Mouse (Mus musculus): ENCODE data around the gene Dtnb. TPM values are rescaled to one million over a fixed set of nuclear protein-coding genes. Genes with fewer than 3 reads are reported as not detected.

Gene Dtnb
- polyA plus RNA-seq, 1 experiment from 2014 or later: 17.3 TPM

DNA sequence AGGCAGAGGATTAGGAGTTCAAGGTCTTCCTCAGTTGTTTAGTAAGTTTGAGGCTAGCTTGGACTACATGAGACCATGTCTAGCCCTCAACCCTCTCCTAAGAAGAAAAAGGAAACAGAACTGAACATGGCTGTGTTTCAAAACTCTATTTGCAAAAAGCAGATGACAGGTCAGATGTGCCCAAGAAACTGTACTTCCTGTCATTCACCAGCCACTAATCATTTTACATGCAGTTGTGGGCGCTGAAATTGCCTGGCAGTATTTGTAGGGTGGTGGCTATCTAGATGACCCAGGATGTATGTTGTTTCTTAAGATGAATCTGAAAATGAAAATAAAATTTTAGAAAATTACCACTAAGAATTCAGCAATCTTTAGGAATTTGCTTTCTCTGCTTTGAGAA lies 14.8 kb downstream of the Dtnb start:
- no peak overlapping the region for H3K4me3 ChIP-seq (ENCODE audit: low read length)
- WGBS: 66% methylated on average over 1 of the region's 1 CpGs
- no peaks in the 10 kb centered on the region for H3K27me3 ChIP-seq (replicated peaks; ENCODE audit: control insufficient read depth, insufficient read depth, low read length)
- no peak for ATAC-seq
- no peaks in the 10 kb centered on the region for H3K36me3 ChIP-seq (ENCODE audit: control insufficient read depth, insufficient read depth, low read length)
- H3K9ac ChIP-seq (ENCODE audit: low read depth, low read length): no peak overlapping the region
- no peak overlapping the region for H3K4me2 ChIP-seq (ENCODE audit: low read depth, low read length)
- no peaks in the 10 kb centered on the region for H3K9me3 ChIP-seq (ENCODE audit: control insufficient read depth, low read length)
- no peak overlapping the region for H3K27ac ChIP-seq (ENCODE audit: low read length)
- H3K4me1 ChIP-seq (ENCODE audit: control insufficient read depth, insufficient read depth, low read length): no peaks in the 10 kb centered on the region; the same call in 1 of the 2 replicates

- Histone ChIP-seq H3K9ac (ENCODE audit: low read depth, low read length) (no peak overlapping the region), H3K4me1 (ENCODE audit: control insufficient read depth, insufficient read depth, low read length) (no peaks in the 10 kb centered on the region), H3K36me3 (ENCODE audit: control insufficient read depth, insufficient read depth, low read length) (no peaks in the 10 kb centered on the region), H3K9me3 (ENCODE audit: control insufficient read depth, low read length) (no peaks in the 10 kb centered on the region), H3K27me3 (replicated peaks; ENCODE audit: control insufficient read depth, insufficient read depth, low read length) (no peaks in the 10 kb centered on the region), H3K4me3 (ENCODE audit: low read length) (no peak overlapping the region), H3K4me2 (ENCODE audit: low read depth, low read length) (no peak overlapping the region), H3K27ac (ENCODE audit: low read length) (no peak overlapping the region)
- no peak for ATAC-seq
- WGBS: 97% methylated on average over 9 of the region's 9 CpGs
These were observed 17.9 kb downstream of the Dtnb start for GRCm38 (mm10) chr12:3590039-3590438.

DNA sequence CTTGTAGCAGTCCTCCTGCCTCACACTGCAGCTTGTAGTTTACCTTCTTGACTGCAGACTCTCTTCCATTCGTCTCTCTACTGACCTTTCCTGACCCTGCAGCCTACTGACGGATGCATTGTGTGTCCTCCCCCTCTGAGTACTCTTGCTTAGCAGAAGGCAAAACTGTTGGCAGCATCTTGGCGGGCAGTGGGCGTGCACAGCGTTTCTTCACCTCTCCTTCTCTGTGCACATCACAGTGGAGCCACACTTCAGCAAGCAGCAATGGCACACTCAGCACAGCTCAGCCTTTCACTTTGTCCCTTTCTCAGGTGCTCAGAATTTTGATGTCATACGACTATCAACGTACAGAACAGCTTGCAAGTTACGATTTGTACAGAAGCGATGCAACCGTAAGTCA lies 19.4 kb downstream of the Dtnb start:
- Histone ChIP-seq H3K36me3 (ENCODE audit: control insufficient read depth, insufficient read depth, low read length) (no peaks in the 10 kb centered on the region), H3K9ac (ENCODE audit: low read depth, low read length) (no peak overlapping the region), H3K4me1 (ENCODE audit: control insufficient read depth, insufficient read depth, low read length) (no peaks in the 10 kb centered on the region), H3K27me3 (replicated peaks; ENCODE audit: control insufficient read depth, insufficient read depth, low read length) (no peaks in the 10 kb centered on the region), H3K4me2 (ENCODE audit: low read depth, low read length) (no peak overlapping the region), H3K27ac (ENCODE audit: low read length) (no peak overlapping the region), H3K9me3 (ENCODE audit: control insufficient read depth, low read length) (no peaks in the 10 kb centered on the region), H3K4me3 (ENCODE audit: low read length) (no peak overlapping the region)
- WGBS: 82% methylated on average over 10 of the region's 10 CpGs
- ATAC-seq: no peak

- no peak overlapping the region for H3K4me2 ChIP-seq (ENCODE audit: low read depth, low read length)
- no peaks in the 10 kb centered on the region for H3K4me1 ChIP-seq (ENCODE audit: control insufficient read depth, insufficient read depth, low read length)
- no peak overlapping the region for H3K9ac ChIP-seq (ENCODE audit: low read depth, low read length)
- H3K36me3 ChIP-seq (ENCODE audit: control insufficient read depth, insufficient read depth, low read length): no peaks in the 10 kb centered on the region
- WGBS: 88% methylated on average over 4 of the region's 4 CpGs
- no peak for ATAC-seq
- H3K27ac ChIP-seq (ENCODE audit: low read length): no peak overlapping the region
- no peak overlapping the region for H3K4me3 ChIP-seq (ENCODE audit: low read length)
- H3K9me3 ChIP-seq (ENCODE audit: control insufficient read depth, low read length): no peaks in the 10 kb centered on the region
- no peaks in the 10 kb centered on the region for H3K27me3 ChIP-seq (replicated peaks; ENCODE audit: control insufficient read depth, insufficient read depth, low read length)
These were observed 30.6 kb downstream of the Dtnb start for GRCm38 (mm10) chr12:3602786-3603185.

- Histone ChIP-seq H3K4me2 (ENCODE audit: low read depth, low read length) (no peak overlapping the region), H3K4me3 (ENCODE audit: low read length) (no peak overlapping the region), H3K36me3 (ENCODE audit: control insufficient read depth, insufficient read depth, low read length) (no peaks in the 10 kb centered on the region), H3K27me3 (replicated peaks; ENCODE audit: control insufficient read depth, insufficient read depth, low read length) (no peaks in the 10 kb centered on the region), H3K9ac (ENCODE audit: low read depth, low read length) (no peak overlapping the region), H3K4me1 (ENCODE audit: control insufficient read depth, insufficient read depth, low read length) (no peaks in the 10 kb centered on the region), H3K9me3 (ENCODE audit: control insufficient read depth, low read length) (no peaks in the 10 kb centered on the region), H3K27ac (ENCODE audit: low read length) (no peak overlapping the region)
- no peak for ATAC-seq
- WGBS: 86% methylated on average over 7 of the region's 7 CpGs
These were observed 34.0 kb downstream of the Dtnb start for GRCm38 (mm10) chr12:3606202-3606601.

GRCm38 (mm10) chr12:3609747-3610146 lies 37.6 kb downstream of the Dtnb start:
- H3K4me3 ChIP-seq (ENCODE audit: low read length): no peak overlapping the region
- H3K27me3 ChIP-seq (replicated peaks; ENCODE audit: control insufficient read depth, insufficient read depth, low read length): no peaks in the 10 kb centered on the region
- ATAC-seq: no peak
- H3K9me3 ChIP-seq (ENCODE audit: control insufficient read depth, low read length): no peaks in the 10 kb centered on the region
- no peaks in the 10 kb centered on the region for H3K36me3 ChIP-seq (ENCODE audit: control insufficient read depth, insufficient read depth, low read length)
- H3K4me1 ChIP-seq (ENCODE audit: control insufficient read depth, insufficient read depth, low read length): no peaks in the 10 kb centered on the region
- no peak overlapping the region for H3K4me2 ChIP-seq (ENCODE audit: low read depth, low read length)
- no peak overlapping the region for H3K9ac ChIP-seq (ENCODE audit: low read depth, low read length)
- no peak overlapping the region for H3K27ac ChIP-seq (ENCODE audit: low read length)

GRCm38 (mm10) chr12:3611871-3612270 lies 39.7 kb downstream of the Dtnb start:
- H3K27ac ChIP-seq (ENCODE audit: low read length): no peak overlapping the region
- 73% methylated on average over 7 of the region's 7 CpGs for WGBS

DNA sequence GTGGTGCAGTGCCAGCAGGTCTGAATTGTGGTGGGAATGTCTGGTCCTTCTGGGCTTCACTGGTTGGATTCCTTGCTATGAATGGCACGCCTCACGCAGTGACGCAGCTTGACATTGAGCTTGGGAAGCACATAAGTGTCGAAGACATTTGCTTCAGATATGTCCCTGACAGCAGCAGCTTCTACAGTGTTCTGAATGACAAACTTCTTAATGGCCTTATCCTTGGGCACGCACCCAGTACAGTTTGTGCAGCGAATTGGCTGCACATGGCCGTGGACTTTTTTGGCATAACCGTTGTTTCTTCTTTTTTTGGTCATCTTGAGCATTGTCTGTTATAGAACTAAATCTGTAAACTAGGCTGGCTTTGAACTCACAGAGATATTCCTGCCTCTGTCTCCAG lies 42.9 kb downstream of the Dtnb start:
- Histone ChIP-seq H3K9me3 (ENCODE audit: control insufficient read depth, low read length) (no peaks in the 10 kb centered on the region), H3K27ac (ENCODE audit: low read length) (no peak overlapping the region), H3K36me3 (ENCODE audit: control insufficient read depth, insufficient read depth, low read length) (no peaks in the 10 kb centered on the region), H3K4me3 (ENCODE audit: low read length) (no peak overlapping the region), H3K4me2 (ENCODE audit: low read depth, low read length) (no peak overlapping the region), H3K4me1 (ENCODE audit: control insufficient read depth, insufficient read depth, low read length) (no peaks in the 10 kb centered on the region), H3K27me3 (replicated peaks; ENCODE audit: control insufficient read depth, insufficient read depth, low read length) (no peaks in the 10 kb centered on the region), H3K9ac (ENCODE audit: low read depth, low read length) (no peak overlapping the region)
- 96% methylated on average over 8 of the region's 8 CpGs for WGBS
- no peak for ATAC-seq

More at GRCm38 (mm10) chr12:3611871-3612270, 39.7 kb downstream of the Dtnb start:
- H3K4me1 ChIP-seq (ENCODE audit: control insufficient read depth, insufficient read depth, low read length): no peaks in the 10 kb centered on the region
- no peak overlapping the region for H3K4me2 ChIP-seq (ENCODE audit: low read depth, low read length)
- H3K4me3 ChIP-seq (ENCODE audit: low read length): no peak overlapping the region
- H3K36me3 ChIP-seq (ENCODE audit: control insufficient read depth, insufficient read depth, low read length): no peaks in the 10 kb centered on the region
- no peak for ATAC-seq
- H3K27me3 ChIP-seq (replicated peaks; ENCODE audit: control insufficient read depth, insufficient read depth, low read length): no peaks in the 10 kb centered on the region
- H3K9ac ChIP-seq (ENCODE audit: low read depth, low read length): no peak overlapping the region
- H3K9me3 ChIP-seq (ENCODE audit: control insufficient read depth, low read length): no peaks in the 10 kb centered on the region

GRCm38 (mm10) chr12:3618144-3619020 lies 46.2 kb downstream of the Dtnb start:
- Histone ChIP-seq H3K4me3 (ENCODE audit: low read length) (no peak overlapping the region), H3K27me3 (replicated peaks; ENCODE audit: control insufficient read depth, insufficient read depth, low read length) (no peaks in the 10 kb centered on the region), H3K4me1 (ENCODE audit: control insufficient read depth, insufficient read depth, low read length) (no peaks in the 10 kb centered on the region), H3K9ac (ENCODE audit: low read depth, low read length) (no peak overlapping the region), H3K36me3 (ENCODE audit: control insufficient read depth, insufficient read depth, low read length) (no peaks in the 10 kb centered on the region), H3K9me3 (ENCODE audit: control insufficient read depth, low read length) (no peaks in the 10 kb centered on the region), H3K4me2 (ENCODE audit: low read depth, low read length) (no peak overlapping the region), H3K27ac (ENCODE audit: low read length) (no peak overlapping the region)
- 85% methylated on average over 7 of the region's 7 CpGs for WGBS
- 0 out of 2 replicates have a peak, but pooled peaks have one; percentile 58 for ATAC-seq

DNA sequence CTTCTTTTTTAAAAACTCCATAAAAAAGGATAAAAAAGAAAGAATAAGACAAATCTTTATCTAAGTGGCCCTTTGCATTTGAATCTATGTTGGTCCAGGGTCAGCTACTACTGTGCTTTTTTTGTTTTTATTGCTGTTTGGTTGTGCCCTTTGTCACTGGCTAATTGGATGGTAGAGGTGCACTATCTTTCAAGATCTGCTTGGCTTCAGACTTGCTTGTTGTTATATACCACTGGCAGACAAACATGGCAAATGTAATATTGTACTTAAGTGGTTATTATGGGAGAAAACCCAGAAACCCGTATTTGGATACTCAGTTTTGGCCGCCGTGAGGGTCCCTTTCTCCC lies 46.8 kb downstream of the Dtnb start:
- 95% methylated on average over 3 of the region's 3 CpGs for WGBS
- no peak overlapping the region for H3K4me2 ChIP-seq (ENCODE audit: low read depth, low read length)
- H3K36me3 ChIP-seq (ENCODE audit: control insufficient read depth, insufficient read depth, low read length): no peaks in the 10 kb centered on the region
- no peaks in the 10 kb centered on the region for H3K4me1 ChIP-seq (ENCODE audit: control insufficient read depth, insufficient read depth, low read length)
- ATAC-seq: no peak
- no peak overlapping the region for H3K4me3 ChIP-seq (ENCODE audit: low read length)
- H3K9ac ChIP-seq (ENCODE audit: low read depth, low read length): no peak overlapping the region
- no peaks in the 10 kb centered on the region for H3K9me3 ChIP-seq (ENCODE audit: control insufficient read depth, low read length)
- no peaks in the 10 kb centered on the region for H3K27me3 ChIP-seq (replicated peaks; ENCODE audit: control insufficient read depth, insufficient read depth, low read length)
- no peak overlapping the region for H3K27ac ChIP-seq (ENCODE audit: low read length)
